Mouse (Mus musculus): ENCODE data around the gene Tspyl4.

GRCm38 (mm10) chr10:34317217-34317606, 20.0 kb downstream of the Tspyl4 start:
- TF ChIP-seq CTCF (IDR thresholded peaks at IDR 0.05; ENCODE audit: control insufficient read depth, insufficient read depth, insufficient replicate concordance, low read depth, low read length) = no peak
- no peak for TF ChIP-seq POLR2A (IDR thresholded peaks at IDR 0.05; ENCODE audit: control insufficient read depth, low read depth, low read length)
